Mouse (Mus musculus) ES-Bruce4 (cell line): ENCODE results near the gene Xrcc2. TPM values are rescaled to one million over a fixed set of nuclear protein-coding genes. Genes with fewer than 3 reads are reported as not detected.
"Not testable (repeated sequence)": the region's sequence is repeated elsewhere in the genome, so short reads cannot be mapped to it uniquely, and the experiment has no call there.

Experiments
- H3K27ac ChIP-seq: 2 replicates; pipeline ENCODE4 v1.5.1; 2012; ENCODE audit warnings: low read length, inconsistent platforms; ENCODE audit not compliant: insufficient read depth
- H3K27me3 ChIP-seq: 2 replicates; pipeline ENCODE4 v1.6.1; 2012; ENCODE audit warnings: mild to moderate bottlenecking, low read length, inconsistent platforms; ENCODE audit not compliant: control insufficient read depth, poor library complexity, insufficient read depth, severe bottlenecking
- H3K36me3 ChIP-seq: 2 replicates; pipeline ENCODE4 v1.6.1; 2012; ENCODE audit warnings: inconsistent platforms, mild to moderate bottlenecking, low read length, moderate library complexity; ENCODE audit not compliant: control insufficient read depth, poor library complexity, insufficient read depth, severe bottlenecking
- H3K4me1 ChIP-seq: one replicate; pipeline ENCODE4 v1.8.1; 2011; ENCODE audit warnings: low read length; ENCODE audit not compliant: control insufficient read depth, insufficient read depth
- H3K4me3 ChIP-seq: 2 replicates; pipeline ENCODE4 v1.5.1; 2011; ENCODE audit warnings: low read depth, mild to moderate bottlenecking, low read length
- H3K9ac ChIP-seq: 2 replicates; pipeline ENCODE4 v1.6.1; 2012; ENCODE audit warnings: low read depth, mild to moderate bottlenecking, inconsistent platforms; ENCODE audit not compliant: poor library complexity, severe bottlenecking
- H3K9me3 ChIP-seq: replicated peaks from 2 replicates; pipeline ENCODE4 v1.6.1; 2012; ENCODE audit warnings: mild to moderate bottlenecking, low read length, inconsistent platforms; ENCODE audit not compliant: control insufficient read depth, poor library complexity, insufficient read depth, severe bottlenecking
- CTCF ChIP-seq: IDR thresholded peaks from one replicate; pipeline ENCODE4 v1.8.1; 2011; ENCODE audit warnings: low read depth, low read length
- EP300 ChIP-seq: IDR thresholded peaks from 2 replicates; pipeline ENCODE4 v1.6.1; 2011; ENCODE audit warnings: low read depth, low read length; ENCODE audit not compliant: insufficient read depth
- POLR2A ChIP-seq: IDR thresholded peaks from one replicate; pipeline ENCODE4 v1.8.1; 2011; ENCODE audit warnings: low read length; ENCODE audit not compliant: insufficient read depth
- polyA plus RNA-seq: library from polyadenylated mRNA; stranded (reverse); fragments of >200 nt; gene quantifications from 2 replicates; pipeline ENCODE4 v1.2.4, GENCODE M21; 2011; ENCODE audit warnings: low read depth; ENCODE audit not compliant: missing spikeins, insufficient read depth, insufficient read length

Gene Xrcc2
- polyA plus RNA-seq, 1 experiment, result 22.1 TPM

GRCm38 (mm10) chr5:25724134-25724675 is 18.6 kb upstream of the Xrcc2 start:
- no peaks in the 10 kb centered on the region for H3K4me1 ChIP-seq
- no peaks in the 10 kb centered on the region for H3K36me3 ChIP-seq
- peaks cover 1% of the 10 kb centered on the region; the same call in 1 of the 2 replicates for H3K27me3 ChIP-seq
- TF ChIP-seq EP300 (no peak), CTCF (no peak), POLR2A (no peak)
- H3K9ac ChIP-seq, result no peak overlapping the region
- no peak overlapping the region for H3K27ac ChIP-seq
- no peak overlapping the region for H3K4me3 ChIP-seq
- H3K9me3 ChIP-seq, result no peaks in the 10 kb centered on the region

GRCm38 (mm10) chr5:25723016-25723415 is 17.4 kb upstream of the Xrcc2 start:
- H3K27ac ChIP-seq, result no peak overlapping the region
- no peak for TF ChIP-seq CTCF
- no peak for TF ChIP-seq POLR2A
- no peak for TF ChIP-seq EP300
- no peaks in the 10 kb centered on the region for H3K9me3 ChIP-seq
- H3K27me3 ChIP-seq, result peaks cover 1% of the 10 kb centered on the region; the same call in 1 of the 2 replicates
- H3K36me3 ChIP-seq, result no peaks in the 10 kb centered on the region
- no peak overlapping the region for H3K4me3 ChIP-seq
- no peak overlapping the region for H3K9ac ChIP-seq
- no peaks in the 10 kb centered on the region for H3K4me1 ChIP-seq

GRCm38 (mm10) chr5:25719390-25719789 is 13.8 kb upstream of the Xrcc2 start:
- no peaks in the 10 kb centered on the region for H3K9me3 ChIP-seq
- no peak overlapping the region for H3K4me3 ChIP-seq
- H3K36me3 ChIP-seq, result no peaks in the 10 kb centered on the region
- H3K27me3 ChIP-seq, result peaks cover 1% of the 10 kb centered on the region; the same call in 1 of the 2 replicates
- no peak for TF ChIP-seq EP300
- TF ChIP-seq POLR2A, result no peak
- no peak for TF ChIP-seq CTCF
- no peak overlapping the region for H3K9ac ChIP-seq
- H3K27ac ChIP-seq, result no peak overlapping the region
- H3K4me1 ChIP-seq, result no peaks in the 10 kb centered on the region

GRCm38 (mm10) chr5:25713001-25713706 is 7.5 kb upstream of the Xrcc2 start:
- H3K4me3 ChIP-seq, H3K27ac ChIP-seq, H3K9ac ChIP-seq, H3K36me3 ChIP-seq, H3K4me1 ChIP-seq, H3K27me3 ChIP-seq, H3K9me3 ChIP-seq: not testable (repeated sequence)

GRCm38 (mm10) chr5:25704702-25705566 is 691 bp downstream of the Xrcc2 start:
- H3K4me1 ChIP-seq, result peaks cover 2% of the 10 kb centered on the region
- peak overlapping the region; percentile 71 for H3K9ac ChIP-seq
- H3K27ac ChIP-seq, result no peak overlapping the region
- H3K27me3 ChIP-seq, result no peaks in the 10 kb centered on the region
- H3K4me3 ChIP-seq, result peak overlapping the region; percentile 89
- peaks cover 5% of the 10 kb centered on the region for H3K36me3 ChIP-seq
- H3K9me3 ChIP-seq, result peaks cover 4% of the 10 kb centered on the region; the same call in 1 of the 2 replicates
- TF ChIP-seq POLR2A (no peak), CTCF (no peak), EP300 (no peak)

GRCm38 (mm10) chr5:25697941-25698340 is 7.7 kb downstream of the Xrcc2 start:
- no peak overlapping the region for H3K4me3 ChIP-seq
- no peaks in the 10 kb centered on the region for H3K27me3 ChIP-seq
- H3K9me3 ChIP-seq, result peaks cover 4% of the 10 kb centered on the region; the same call in 1 of the 2 replicates
- H3K4me1 ChIP-seq, result no peaks in the 10 kb centered on the region
- no peak for TF ChIP-seq EP300
- TF ChIP-seq CTCF, result peak; percentile 29
- H3K9ac ChIP-seq, result no peak overlapping the region
- no peak overlapping the region for H3K27ac ChIP-seq
- H3K36me3 ChIP-seq, result peaks cover 7% of the 10 kb centered on the region
